Mouse (Mus musculus) T-helper 17 cell (primary cell): Measurements from ENCODE around the gene C2cd3.

Source experiments
- in situ Hi-C, 2 experiments: fragments of 300-600 bp; cut with MboI, MseI; formaldehyde crosslinking; loops; 1 replicate in 1 of 2; 2 replicates in 1 of 2; pipeline ENCODE4 v1.15.1; 2025; ENCODE audit warnings: high pct_unique_total_duplicates in 2 of 2

C2cd3 gene

GRCm38 (mm10) chr7:100496791-100497190, 124.8 kb downstream of the C2cd3 start:
- in situ Hi-C loops, result loop anchor here in 1 of 2 experiments (5.0 kb wide), 1 partner anchor 64 kb away; no protein-coding TSS in a partner anchor

GRCm38 (mm10) chr7:100497402-100497801, 125.4 kb downstream of the C2cd3 start:
- in situ Hi-C loops, result loop anchor here in 1 of 2 experiments (5.0 kb wide), 1 partner anchor 65 kb away; no protein-coding TSS in a partner anchor

GRCm38 (mm10) chr7:100497982-100498381, 125.9 kb downstream of the C2cd3 start:
- in situ Hi-C loops, result loop anchor here in 1 of 2 experiments (5.0 kb wide), 1 partner anchor 66 kb away; no protein-coding TSS in a partner anchor

GRCm38 (mm10) chr7:100499465-100499864, 127.4 kb downstream of the C2cd3 start:
- in situ Hi-C loops, result loop anchor here in 1 of 2 experiments (5.0 kb wide), 1 partner anchor 67 kb away; no protein-coding TSS in a partner anchor

GRCm38 (mm10) chr7:100500276-100500977, 128.4 kb downstream of the C2cd3 start:
- in situ Hi-C loops, result no loop called here

- in situ Hi-C loops, result no loop called here
These were observed 129.2 kb downstream of the C2cd3 start for GRCm38 (mm10) chr7:100501027-100501843.

GRCm38 (mm10) chr7:100501844-100502373, 129.9 kb downstream of the C2cd3 start:
- in situ Hi-C loops, result no loop called here

GRCm38 (mm10) chr7:100502374-100502922, 130.4 kb downstream of the C2cd3 start:
- in situ Hi-C loops, result no loop called here

- in situ Hi-C loops, result no loop called here
These were observed 131.0 kb downstream of the C2cd3 start for GRCm38 (mm10) chr7:100503076-100503475.

GRCm38 (mm10) chr7:100504740-100505487, 132.9 kb downstream of the C2cd3 start:
- in situ Hi-C loops, result no loop called here

- in situ Hi-C loops, result no loop called here
These were observed 134.5 kb downstream of the C2cd3 start for GRCm38 (mm10) chr7:100506494-100506893.

GRCm38 (mm10) chr7:100508670-100509069, 136.6 kb downstream of the C2cd3 start:
- in situ Hi-C loops, result no loop called here

GRCm38 (mm10) chr7:100511602-100512001, 139.6 kb downstream of the C2cd3 start:
- in situ Hi-C loops, result no loop called here

- in situ Hi-C loops, result no loop called here
These were observed 142.5 kb downstream of the C2cd3 start, which contains the start of gene Dnajb13 for GRCm38 (mm10) chr7:100514573-100514972. Gene Dnajb13, minus strand, starts transcription at chr7:100514960.
